Mouse (Mus musculus) ES-Bruce4 (cell line): ENCODE measurements around the gene Irs3.

Source experiments
- CTCF ChIP-seq: IDR thresholded peaks from one replicate; pipeline ENCODE4 v1.8.1; 2011; ENCODE audit warnings: low read depth, low read length
- EP300 ChIP-seq: IDR thresholded peaks from 2 replicates; pipeline ENCODE4 v1.6.1; 2011; ENCODE audit warnings: low read depth, low read length; ENCODE audit not compliant: insufficient read depth
- POLR2A ChIP-seq: IDR thresholded peaks from one replicate; pipeline ENCODE4 v1.8.1; 2011; ENCODE audit warnings: low read length; ENCODE audit not compliant: insufficient read depth

DNA sequence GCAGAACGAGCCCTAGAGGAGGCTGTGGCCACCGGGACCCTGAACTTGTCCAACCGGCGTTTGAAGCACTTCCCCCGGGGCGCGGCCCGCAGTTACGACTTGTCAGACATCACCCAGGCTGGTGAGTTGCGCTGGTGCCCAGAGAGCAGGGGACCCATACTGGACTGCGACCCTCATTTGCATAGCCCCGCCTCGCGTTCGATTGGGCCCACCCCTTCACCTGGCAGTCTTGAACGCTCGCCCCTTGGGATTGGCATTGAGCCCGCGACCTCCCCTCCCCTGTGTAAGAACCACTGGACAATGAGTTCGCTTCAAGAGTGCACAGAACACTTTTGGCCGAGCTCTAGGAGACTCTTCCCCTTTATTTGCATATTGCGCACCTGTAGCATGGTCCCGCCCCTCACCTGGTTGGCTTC lies 16.2 kb downstream of the Irs3 start:
- TF ChIP-seq EP300 (no peak), POLR2A (no peak), CTCF (no peak)
